Mouse (Mus musculus) cerebellum, adult 2 months (tissue): ENCODE measurements at regions not wholly inside any gene's neighbourhood (a gene's known extent, or its start where the extent isn't known, plus 50 kb on each side); places are given as distances from the start of the nearest gene placed in this dataset.

Source experiments
- CTCF ChIP-seq: fragments of 200-500 bp; IDR thresholded peaks from 2 replicates; pipeline ENCODE4 v1.5.1; 2011; ENCODE audit warnings: low read depth, mild to moderate bottlenecking, control low read depth, low read length, moderate library complexity, borderline replicate concordance; ENCODE audit not compliant: insufficient read depth
- POLR2A ChIP-seq: fragments of 200-500 bp; IDR thresholded peaks from 2 replicates; pipeline ENCODE4 v1.6.1; 2011; ENCODE audit warnings: low read length, control low read depth, borderline replicate concordance; ENCODE audit not compliant: insufficient read depth

DNA sequence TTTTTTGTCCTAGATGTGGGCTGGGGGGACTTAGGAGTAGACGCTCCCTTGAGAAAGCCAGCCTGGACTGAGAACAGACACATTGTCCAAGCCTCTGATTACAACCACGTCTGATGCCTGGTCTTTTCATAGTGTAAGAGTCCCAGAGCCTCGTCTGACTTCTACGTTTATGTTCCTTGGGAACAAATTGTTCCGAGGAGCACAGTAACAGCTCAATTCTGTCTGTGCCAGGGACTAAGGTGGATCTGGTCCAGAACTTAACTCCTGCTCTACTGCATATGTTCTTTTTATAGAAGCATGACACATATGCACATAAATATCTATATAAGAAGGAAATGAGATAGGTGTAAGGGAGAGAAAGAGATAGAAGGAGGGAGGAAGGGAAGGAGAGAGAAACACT, 537.2 kb upstream of the Kdm8 start:
- TF ChIP-seq CTCF (no peak), POLR2A (no peak)
